Mouse (Mus musculus): ENCODE results near the gene Gjb4. TPM values are rescaled to one million over a fixed set of nuclear protein-coding genes. Genes with fewer than 3 reads are reported as not detected.

The Gjb4 gene
- total and polyA plus RNA-seq, 2 experiments from 2014 or later = not detected

GRCm38 (mm10) chr4:127377344-127377743, 23.5 kb upstream of the Gjb4 start:
- no peak for ATAC-seq (ENCODE audit: low FRiP score)
- 33% methylated on average over 4 of the region's 4 CpGs for WGBS
- H3K27ac ChIP-seq (ENCODE audit: low read depth, low read length) = no peak overlapping the region

GRCm38 (mm10) chr4:127375541-127376177, 21.8 kb upstream of the Gjb4 start:
- DNase-seq (ENCODE audit: low spot score) = peak; percentile 50
- Histone ChIP-seq H3K27me3 (ENCODE audit: insufficient read depth, low read length) (no peaks in the 10 kb centered on the region), H3K27ac (ENCODE audit: low read depth, low read length) (no peak overlapping the region), H3K4me3 (ENCODE audit: low read depth, low read length) (no peak overlapping the region), H3K9me3 (ENCODE audit: low read length) (no peaks in the 10 kb centered on the region), H3K9ac (replicated peaks; ENCODE audit: low read length, poor library complexity, severe bottlenecking) (no peak overlapping the region), H3K36me3 (ENCODE audit: insufficient read depth, low read length) (no peaks in the 10 kb centered on the region), H3K4me1 (ENCODE audit: insufficient read depth, low read length) (no peaks in the 10 kb centered on the region), H3K4me2 (ENCODE audit: low read depth, low read length, poor library complexity, severe bottlenecking) (no peak overlapping the region)
- TF ChIP-seq CTCF (IDR thresholded peaks at IDR 0.05) = no peak
- ATAC-seq (ENCODE audit: low FRiP score) = no peak
- WGBS = 74% methylated on average over 17 of the region's 17 CpGs

More at GRCm38 (mm10) chr4:127377344-127377743, 23.5 kb upstream of the Gjb4 start:
- Histone ChIP-seq H3K4me2 (ENCODE audit: low read depth, low read length, poor library complexity, severe bottlenecking) (no peak overlapping the region), H3K9ac (replicated peaks; ENCODE audit: low read length, poor library complexity, severe bottlenecking) (no peak overlapping the region), H3K27me3 (ENCODE audit: insufficient read depth, low read length) (no peaks in the 10 kb centered on the region), H3K36me3 (ENCODE audit: insufficient read depth, low read length) (no peaks in the 10 kb centered on the region), H3K4me1 (ENCODE audit: insufficient read depth, low read length) (no peaks in the 10 kb centered on the region), H3K4me3 (ENCODE audit: low read depth, low read length) (no peak overlapping the region), H3K9me3 (ENCODE audit: low read length) (no peaks in the 10 kb centered on the region)
- peak; percentile 63 for TF ChIP-seq CTCF (IDR thresholded peaks at IDR 0.05)
- no peak for DNase-seq (ENCODE audit: low spot score)

DNA sequence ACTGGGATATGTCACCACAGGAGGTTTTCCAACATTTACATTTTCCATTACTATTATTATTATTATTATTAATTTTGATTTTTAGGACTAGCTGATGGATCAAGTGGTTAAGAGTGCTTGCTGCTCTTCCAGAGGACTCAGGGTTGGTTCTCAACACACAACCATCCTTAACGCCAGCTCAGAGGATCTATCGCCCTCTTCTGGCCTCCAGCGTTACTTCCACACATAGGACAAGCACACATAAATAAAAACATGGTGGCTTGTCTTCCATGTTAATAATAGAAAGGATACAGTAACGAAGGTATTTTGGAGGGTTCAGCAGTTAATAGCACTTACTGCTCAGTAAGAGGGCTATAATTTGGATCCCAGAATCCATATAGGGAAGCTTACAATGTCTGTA, 20.8 kb upstream of the Gjb4 start:
- DNase-seq (ENCODE audit: low spot score) (no peak), ATAC-seq (ENCODE audit: low FRiP score) (no peak)

GRCm38 (mm10) chr4:127373491-127373890, 19.6 kb upstream of the Gjb4 start:
- DNase-seq (ENCODE audit: low spot score) (no peak), ATAC-seq (ENCODE audit: low FRiP score) (no peak)
- peaks cover 3% of the 10 kb centered on the region; the same call in 1 of the 2 replicates for H3K4me1 ChIP-seq (ENCODE audit: insufficient read depth, low read length)
- no peak overlapping the region for H3K27ac ChIP-seq (ENCODE audit: low read depth, low read length)
- H3K9me3 ChIP-seq (ENCODE audit: low read length) = no peaks in the 10 kb centered on the region
- no peaks in the 10 kb centered on the region for H3K27me3 ChIP-seq (ENCODE audit: insufficient read depth, low read length)
- WGBS = 64% methylated on average over 8 of the region's 8 CpGs
- no peak for TF ChIP-seq CTCF (IDR thresholded peaks at IDR 0.05)
- H3K36me3 ChIP-seq (ENCODE audit: insufficient read depth, low read length) = no peaks in the 10 kb centered on the region
- no peak overlapping the region for H3K9ac ChIP-seq (replicated peaks; ENCODE audit: low read length, poor library complexity, severe bottlenecking)
- H3K4me2 ChIP-seq (ENCODE audit: low read depth, low read length, poor library complexity, severe bottlenecking) = no peak overlapping the region
- H3K4me3 ChIP-seq (ENCODE audit: low read depth, low read length) = no peak overlapping the region

More for the DNA sequence above, 20.8 kb upstream of the Gjb4 start:
- Histone ChIP-seq H3K9ac (replicated peaks; ENCODE audit: low read length, poor library complexity, severe bottlenecking) (no peak overlapping the region), H3K36me3 (ENCODE audit: insufficient read depth, low read length) (no peaks in the 10 kb centered on the region), H3K9me3 (ENCODE audit: low read length) (no peaks in the 10 kb centered on the region), H3K27ac (ENCODE audit: low read depth, low read length) (no peak overlapping the region), H3K27me3 (ENCODE audit: insufficient read depth, low read length) (no peaks in the 10 kb centered on the region), H3K4me1 (ENCODE audit: insufficient read depth, low read length) (no peaks in the 10 kb centered on the region), H3K4me2 (ENCODE audit: low read depth, low read length, poor library complexity, severe bottlenecking) (no peak overlapping the region), H3K4me3 (ENCODE audit: low read depth, low read length) (no peak overlapping the region)
- WGBS = 85% methylated on average over 4 of the region's 4 CpGs
- peak; percentile 36; the same call in 1 of the 2 replicates for TF ChIP-seq CTCF (IDR thresholded peaks at IDR 0.05)

DNA sequence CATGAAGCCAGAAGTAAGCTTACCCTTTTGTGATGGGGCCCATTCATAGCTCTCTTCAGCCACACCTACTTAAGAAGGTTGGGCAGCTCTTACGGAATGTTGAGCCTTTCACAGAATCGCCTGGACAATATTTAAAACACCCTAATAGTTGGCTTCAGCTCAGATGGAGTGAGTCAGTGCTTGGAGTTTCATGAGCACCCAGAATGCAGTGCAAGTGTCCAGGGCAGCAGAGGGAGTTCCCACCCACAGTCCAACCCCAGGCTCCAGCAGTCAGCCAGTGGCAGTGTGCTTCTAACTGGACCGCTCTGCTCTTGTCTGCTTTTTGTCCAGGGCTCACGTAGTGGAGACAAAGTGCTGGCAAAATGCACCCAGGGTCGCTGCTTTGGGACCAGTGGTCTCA, 17.7 kb upstream of the Gjb4 start:
- ATAC-seq (ENCODE audit: low FRiP score) (no peak), DNase-seq (ENCODE audit: low spot score) (no peak)
- Histone ChIP-seq H3K27me3 (ENCODE audit: insufficient read depth, low read length) (no peaks in the 10 kb centered on the region), H3K4me2 (ENCODE audit: low read depth, low read length, poor library complexity, severe bottlenecking) (no peak overlapping the region), H3K9ac (replicated peaks; ENCODE audit: low read length, poor library complexity, severe bottlenecking) (no peak overlapping the region), H3K27ac (ENCODE audit: low read depth, low read length) (no peak overlapping the region), H3K4me3 (ENCODE audit: low read depth, low read length) (no peak overlapping the region), H3K4me1 (ENCODE audit: insufficient read depth, low read length) (peaks cover 4% of the 10 kb centered on the region; the same call in 1 of the 2 replicates), H3K9me3 (ENCODE audit: low read length) (no peaks in the 10 kb centered on the region), H3K36me3 (ENCODE audit: insufficient read depth, low read length) (no peaks in the 10 kb centered on the region)
- no peak for TF ChIP-seq CTCF (IDR thresholded peaks at IDR 0.05)
- WGBS = 67% methylated on average over 5 of the region's 5 CpGs

DNA sequence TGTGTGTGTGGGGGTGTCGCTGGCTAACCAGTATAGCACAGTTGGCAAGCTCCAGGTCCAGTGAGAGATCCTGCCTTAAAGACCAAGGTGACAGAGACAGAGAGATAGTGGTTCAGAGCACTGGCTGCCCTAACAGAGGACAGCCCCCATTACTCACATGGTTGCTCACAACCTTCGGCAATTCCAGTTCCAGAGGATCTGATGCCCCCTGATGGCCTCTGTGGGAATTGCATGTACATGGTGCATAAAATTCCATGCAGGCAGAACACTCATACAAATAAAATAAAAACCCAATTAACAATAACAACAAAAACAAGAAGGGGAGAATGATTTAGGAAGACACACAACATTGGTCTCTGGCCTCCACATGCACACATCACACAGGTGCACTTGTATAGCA, 16.6 kb upstream of the Gjb4 start:
- Histone ChIP-seq H3K4me2 (ENCODE audit: low read depth, low read length, poor library complexity, severe bottlenecking) (no peak overlapping the region), H3K27ac (ENCODE audit: low read depth, low read length) (no peak overlapping the region), H3K9ac (replicated peaks; ENCODE audit: low read length, poor library complexity, severe bottlenecking) (no peak overlapping the region), H3K27me3 (ENCODE audit: insufficient read depth, low read length) (no peaks in the 10 kb centered on the region), H3K36me3 (ENCODE audit: insufficient read depth, low read length) (no peaks in the 10 kb centered on the region), H3K4me1 (ENCODE audit: insufficient read depth, low read length) (peaks cover 4% of the 10 kb centered on the region; the same call in 1 of the 2 replicates), H3K4me3 (ENCODE audit: low read depth, low read length) (no peak overlapping the region), H3K9me3 (ENCODE audit: low read length) (no peaks in the 10 kb centered on the region)
- WGBS = 52% methylated on average over 2 of the region's 2 CpGs
- peak; percentile 70 for TF ChIP-seq CTCF (IDR thresholded peaks at IDR 0.05)
- DNase-seq (ENCODE audit: low spot score) = no peak
- no peak for ATAC-seq (ENCODE audit: low FRiP score)
